Mouse (Mus musculus) layer of hippocampus, adult 8-10 months (tissue): ENCODE data around the gene Ddx27. TPM values are rescaled to one million over a fixed set of nuclear protein-coding genes. Genes with fewer than 3 reads are reported as not detected.
"Not testable (repeated sequence)": the region's sequence is repeated elsewhere in the genome, so short reads cannot be mapped to it uniquely, and the experiment has no call there.

Experiments
- DNase-seq, 2 experiments: peaks; one replicate each; pipeline ENCODE4 v3.0.0; 2022; ENCODE audit warnings: low spot score in 2 of 2
- total RNA-seq, 4 experiments: library from RNA; stranded (reverse); gene quantifications; 2 replicates each; pipeline ENCODE4 v1.2.4; 2022

Ddx27 gene
- total RNA-seq = 10 to 100 TPM; 30.4 to 34.8 (median 33.5) TPM

- peak; percentile 85 to 89 for DNase-seq
Measured at GRCm38 (mm10) chr2:167014702-167015381, at the start of gene Ddx27. Ddx27 (plus strand) TSS chr2:167015193.

- no peak for DNase-seq
Measured at GRCm38 (mm10) chr2:166973153-166973552, 41.8 kb upstream of the Ddx27 start.

- DNase-seq = no peak
Measured at GRCm38 (mm10) chr2:166974177-166974872, 40.7 kb upstream of the Ddx27 start.

GRCm38 (mm10) chr2:166976356-166976755 is 38.6 kb upstream of the Ddx27 start:
- no peak for DNase-seq

GRCm38 (mm10) chr2:166977490-166977889 is 37.5 kb upstream of the Ddx27 start:
- no peak for DNase-seq

- no peak for DNase-seq
Measured at GRCm38 (mm10) chr2:166980161-166980560, 34.8 kb upstream of the Ddx27 start.

GRCm38 (mm10) chr2:166983351-166983894 is 31.6 kb upstream of the Ddx27 start:
- DNase-seq = no peak

GRCm38 (mm10) chr2:166990861-166991260 is 24.1 kb upstream of the Ddx27 start:
- DNase-seq = no peak

- DNase-seq = no peak
Measured at GRCm38 (mm10) chr2:166991945-166992344, 23.0 kb upstream of the Ddx27 start.

- no peak for DNase-seq
Measured at GRCm38 (mm10) chr2:166995021-166995795, 19.8 kb upstream of the Ddx27 start.

GRCm38 (mm10) chr2:166995796-166996532 is 19.0 kb upstream of the Ddx27 start, which contains the start of gene Stau1:
Stau1 (minus strand) TSS chr2:166996299.
- DNase-seq = peak; percentile 94

GRCm38 (mm10) chr2:166996533-166996894 is 18.5 kb upstream of the Ddx27 start:
- no peak for DNase-seq

GRCm38 (mm10) chr2:167001486-167001885 is 13.5 kb upstream of the Ddx27 start:
- no peak for DNase-seq

GRCm38 (mm10) chr2:167004099-167004854 is 10.7 kb upstream of the Ddx27 start:
- DNase-seq = peak; percentile 51 to 64

GRCm38 (mm10) chr2:167006355-167006754 is 8.6 kb upstream of the Ddx27 start:
- DNase-seq = no peak

GRCm38 (mm10) chr2:167007001-167007491 is 7.9 kb upstream of the Ddx27 start:
- peak in 1 of 2 experiments; percentile 24 for DNase-seq

GRCm38 (mm10) chr2:167007565-167007964 is 7.4 kb upstream of the Ddx27 start:
- not testable (repeated sequence) for DNase-seq

GRCm38 (mm10) chr2:167009483-167009882 is 5.5 kb upstream of the Ddx27 start:
- no peak for DNase-seq

GRCm38 (mm10) chr2:167010546-167010945 is 4.4 kb upstream of the Ddx27 start:
- DNase-seq = no peak

GRCm38 (mm10) chr2:167015382-167015718 is 357 bp downstream of the Ddx27 start:
- no peak for DNase-seq
